In genomic region chr4:76424324-76425229, GRCm38 (mm10) we compare ENCODE assay signal across 10 mouse cellular contexts.
DNase-seq lines count a peak whose midpoint lies in the region; TF ChIP-seq lines count a peak whose summit lies in the region.
"Had no signal": no experiment of that assay in that cellular context is flagged by ENCODE, and none has a peak within 500 bp of the region (broad histone marks: within the 10 kb centered on the region; RNA-seq: fewer than 3 reads in every experiment).

No protein-coding gene starts in this region.

- no peak for DNase-seq in left cerebral cortex, adult 2 months (ENCODE audit: extremely low spot score in 1 of 2, low spot score in 2 of 2)
- DNase-seq in left cerebral cortex, adult 11 months (ENCODE audit: low spot score): no peak
- peak; percentile 66 for DNase-seq in kidney, adult 18-20 months
- no peak for DNase-seq in thymus, postnatal 0 days (ENCODE audit: low spot score)
- no peak for DNase-seq in embryo, embryonic 9.5 days (ENCODE audit: extremely low spot score)
- no peak for DNase-seq in right cerebral cortex, postnatal 14 days
- DNase-seq: embryo, embryonic 11 days had no signal

- H3K4me1 ChIP-seq in embryonic fibroblast, embryonic 13.5 days (ENCODE audit: control insufficient read depth, insufficient read depth, low read length): peaks cover 3% of the 10 kb centered on the region

- no peaks in the 10 kb centered on the region for H3K79me2 ChIP-seq in myocyte (ENCODE audit: control insufficient read depth, insufficient read depth)

- intact Hi-C loops in left cerebral cortex, adult 2 months (cut with DNase I): no loop called here

- H3K27me3 ChIP-seq in myocyte (ENCODE audit: control insufficient read depth, insufficient read depth, insufficient read length): no peaks in the 10 kb centered on the region
- H3K27me3 ChIP-seq: midbrain, embryonic 13.5 days had no signal

- peak overlapping the region; percentile 34; the same call in 1 of the 2 replicates for H3K27ac ChIP-seq in left cerebral cortex, adult 2 months
- H3K27ac ChIP-seq in embryonic fibroblast, embryonic 13.5 days (ENCODE audit: insufficient read depth, low read length): peak overlapping the region; percentile 35
- H3K27ac ChIP-seq: midbrain, embryonic 13.5 days had no signal

- H3K4me3 ChIP-seq in left cerebral cortex, adult 2 months: no peak overlapping the region
- no peak overlapping the region for H3K4me3 ChIP-seq in embryonic fibroblast, embryonic 13.5 days (ENCODE audit: insufficient read depth, low read length)
- no peak overlapping the region for H3K4me3 ChIP-seq in myocyte
- H3K4me3 ChIP-seq: midbrain, embryonic 13.5 days had no signal

- H3K4me2 ChIP-seq in myocyte (ENCODE audit: low read depth): peak overlapping the region; percentile 86
- H3K4me2 ChIP-seq: midbrain, embryonic 13.5 days had no signal

- TF ChIP-seq CTCF in left cerebral cortex, adult 2 months (IDR thresholded peaks at IDR 0.05): no peak
- no peak for TF ChIP-seq CTCF in embryonic fibroblast, embryonic 13.5 days (IDR thresholded peaks at IDR 0.05; ENCODE audit: borderline replicate concordance, insufficient read depth, low read length)

- H3ac ChIP-seq in myocyte (ENCODE audit: control insufficient read depth, insufficient read length): no peak overlapping the region

- no peak for TF ChIP-seq POLR2A in embryonic fibroblast, embryonic 13.5 days (IDR thresholded peaks at IDR 0.05; ENCODE audit: low read depth, low read length)
- no peak for TF ChIP-seq POLR2A in myocyte (IDR thresholded peaks at IDR 0.05; ENCODE audit: insufficient read length, low read depth)

- no peaks in the 10 kb centered on the region for H3K36me3 ChIP-seq in myocyte (ENCODE audit: control insufficient read depth, insufficient read depth)
- H3K36me3 ChIP-seq: midbrain, embryonic 13.5 days had no signal

TF ChIP-seq in myocyte, 11 proteins besides CTCF, POLR2A, EP300 and RAD21:
- TF ChIP-seq CEBPB (IDR thresholded peaks at IDR 0.05; ENCODE audit: insufficient read depth, poor library complexity, severe bottlenecking) (no peak), MAX (IDR thresholded peaks at IDR 0.05; ENCODE audit: low read depth) (no peak), USF1 (IDR thresholded peaks at IDR 0.05; ENCODE audit: low read depth) (no peak), MYOD1 (IDR thresholded peaks at IDR 0.05; ENCODE audit: control insufficient read depth in 1 of 3, insufficient read length in 2 of 3, low read depth in 2 of 3) (no peak), E2F4 (IDR thresholded peaks at IDR 0.05; ENCODE audit: insufficient read depth) (no peak), TCF12 (IDR thresholded peaks at IDR 0.05; ENCODE audit: insufficient read depth, poor library complexity, severe bottlenecking) (no peak), REST (IDR thresholded peaks at IDR 0.05; ENCODE audit: insufficient read depth, insufficient read length) (no peak), SRF (IDR thresholded peaks at IDR 0.05; ENCODE audit: control insufficient read depth, insufficient read length, low read depth) (no peak)
